Mouse (Mus musculus): ENCODE data around the gene Fam161a.
"Not testable (repeated sequence)": the region's sequence is repeated elsewhere in the genome, so short reads cannot be mapped to it uniquely, and the experiment has no call there.

The Fam161a gene

DNA sequence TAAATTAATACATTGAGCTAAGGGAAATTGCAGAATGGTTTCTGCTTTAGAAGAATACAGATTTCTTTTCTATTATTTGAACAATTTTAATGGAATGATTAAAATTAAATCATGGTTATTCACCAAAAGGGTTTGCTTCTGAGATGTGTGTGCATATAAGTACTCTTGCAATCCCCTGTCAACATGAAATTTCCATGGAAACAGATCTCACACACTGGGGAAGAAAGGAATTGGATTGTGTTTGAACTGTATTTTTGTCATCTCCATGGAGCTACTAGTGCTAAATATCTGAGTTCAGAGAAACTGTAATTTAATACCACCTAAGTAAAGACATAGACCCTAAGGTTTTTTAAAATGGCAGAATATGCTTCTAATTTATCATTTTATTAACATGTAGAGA lies 42.3 kb downstream of the Fam161a start:
- in situ Hi-C loops (cut with MboI), result no loop called here

DNA sequence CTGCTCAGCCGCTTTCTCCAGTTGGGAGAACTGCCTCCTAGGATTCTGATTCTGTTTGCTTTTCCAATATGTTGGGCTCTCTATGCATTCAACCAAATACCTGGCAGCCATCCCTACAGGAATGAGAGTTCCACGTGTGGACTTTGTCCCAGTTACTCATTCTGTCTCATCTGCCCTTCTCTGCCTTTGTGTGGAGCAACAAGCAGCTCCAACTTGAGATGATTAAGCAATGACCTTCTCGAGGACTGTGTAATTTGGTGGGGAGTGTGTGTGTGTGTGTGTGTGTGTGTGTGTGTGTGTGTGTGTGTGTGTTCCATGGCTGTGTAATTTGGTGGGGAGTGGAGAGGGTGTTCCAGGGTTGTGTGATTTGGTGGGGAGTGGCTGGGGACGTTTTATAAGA lies 45.0 kb downstream of the Fam161a start:
- in situ Hi-C loops (cut with MboI), result no loop called here

DNA sequence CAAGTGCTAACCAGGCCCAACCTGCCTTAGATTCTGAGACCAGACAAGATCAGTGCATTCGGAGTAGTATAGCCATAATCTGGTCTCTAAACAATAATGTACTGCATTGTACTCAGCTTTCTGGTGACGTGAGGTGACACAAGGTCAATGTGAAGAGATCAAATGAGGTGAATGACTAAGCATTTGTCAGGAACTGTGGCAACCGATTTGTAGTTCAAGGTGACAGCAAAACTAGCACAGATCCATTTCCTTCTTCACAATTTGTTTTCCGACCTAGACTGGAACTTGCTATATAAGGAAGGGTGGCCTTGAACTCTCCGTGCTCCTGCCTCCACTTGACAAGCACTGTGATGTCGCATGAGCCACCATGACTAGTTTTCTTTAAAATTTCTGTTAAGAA lies 55.8 kb downstream of the Fam161a start:
- in situ Hi-C loops (cut with MboI), result no loop called here

DNA sequence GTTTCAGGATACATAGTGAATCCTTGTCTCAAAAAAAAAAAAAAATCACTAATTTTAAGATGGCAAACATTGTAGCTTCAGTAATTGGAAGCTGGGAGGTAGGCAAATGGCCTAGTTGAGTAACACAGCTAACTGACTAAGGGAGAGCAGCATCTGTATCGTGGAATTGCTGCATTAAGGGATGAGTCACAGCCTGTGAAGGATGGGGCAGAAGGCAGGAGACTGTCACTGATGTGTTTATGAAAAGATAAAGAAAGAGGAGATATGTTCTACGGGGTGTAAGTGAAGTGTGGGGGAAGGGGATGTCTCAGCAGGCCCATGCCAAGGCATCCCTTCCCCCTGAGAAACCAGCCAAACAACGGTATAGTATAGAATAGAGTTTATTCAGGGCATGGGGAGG lies 56.5 kb downstream of the Fam161a start:
- in situ Hi-C loops (cut with MboI), result no loop called here

GRCm38 (mm10) chr11:23064276-23064675 lies 56.9 kb downstream of the Fam161a start:
- in situ Hi-C loops (cut with MboI), result not testable (repeated sequence)

GRCm38 (mm10) chr11:23065167-23065668 lies 57.9 kb downstream of the Fam161a start:
- in situ Hi-C loops (cut with MboI), result no loop called here

- in situ Hi-C loops (cut with MboI), result no loop called here
Measured at GRCm38 (mm10) chr11:23067395-23068136, 60.2 kb downstream of the Fam161a start.

DNA sequence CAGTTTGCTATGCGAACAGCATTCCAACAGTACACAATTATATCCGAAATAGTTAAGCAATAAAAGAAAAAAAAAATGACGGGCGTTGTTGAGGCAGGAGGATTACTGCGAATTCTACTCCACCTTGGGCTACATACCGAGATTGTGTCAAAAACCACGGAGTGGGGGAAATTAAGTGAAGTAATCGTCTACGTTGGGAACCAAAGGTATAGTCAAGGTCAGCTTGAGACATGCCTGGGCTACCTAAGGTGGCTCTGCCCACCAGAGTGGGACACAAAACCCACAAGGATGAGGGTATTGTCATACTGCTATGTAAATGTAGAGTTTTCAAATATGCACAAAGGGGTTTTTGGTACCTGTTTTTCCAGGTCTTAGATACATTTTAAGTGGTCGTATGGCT lies 60.9 kb downstream of the Fam161a start:
- in situ Hi-C loops (cut with MboI), result no loop called here

- in situ Hi-C loops (cut with MboI), result not testable (repeated sequence)
Measured at GRCm38 (mm10) chr11:23068986-23069385, 61.7 kb downstream of the Fam161a start.

GRCm38 (mm10) chr11:23074841-23075240 lies 67.5 kb downstream of the Fam161a start:
- in situ Hi-C loops (cut with MboI), result no loop called here

GRCm38 (mm10) chr11:23078541-23078940 lies 71.2 kb downstream of the Fam161a start:
- in situ Hi-C loops (cut with MboI), result no loop called here
